Mouse (Mus musculus): Measurements from ENCODE around the gene Vwce.
A peak's percentile ranks its signal among the peaks of the same experiment; 100 is the strongest.

The Vwce gene

DNA sequence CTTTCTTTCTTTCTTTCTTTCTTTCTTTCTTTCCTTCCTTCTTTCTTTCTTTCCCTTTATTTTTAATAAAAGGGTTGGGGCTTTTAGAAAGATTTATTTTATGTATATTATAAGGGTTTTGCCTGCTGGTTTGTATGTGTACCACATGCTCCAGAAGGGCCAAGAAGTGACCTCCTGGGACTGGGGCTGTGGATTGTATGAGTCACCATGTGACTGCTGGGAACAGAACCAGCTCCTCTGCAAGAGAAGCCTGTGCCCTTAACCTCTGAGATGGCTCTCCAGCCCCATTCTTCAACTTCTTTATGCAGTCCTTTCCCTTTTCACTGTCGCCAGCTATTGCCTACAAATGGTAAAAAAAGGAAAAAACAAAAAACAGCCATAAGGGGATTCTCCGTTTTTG, 11.6 kb downstream of the Vwce start:
- DNase-seq, result no peak

DNA sequence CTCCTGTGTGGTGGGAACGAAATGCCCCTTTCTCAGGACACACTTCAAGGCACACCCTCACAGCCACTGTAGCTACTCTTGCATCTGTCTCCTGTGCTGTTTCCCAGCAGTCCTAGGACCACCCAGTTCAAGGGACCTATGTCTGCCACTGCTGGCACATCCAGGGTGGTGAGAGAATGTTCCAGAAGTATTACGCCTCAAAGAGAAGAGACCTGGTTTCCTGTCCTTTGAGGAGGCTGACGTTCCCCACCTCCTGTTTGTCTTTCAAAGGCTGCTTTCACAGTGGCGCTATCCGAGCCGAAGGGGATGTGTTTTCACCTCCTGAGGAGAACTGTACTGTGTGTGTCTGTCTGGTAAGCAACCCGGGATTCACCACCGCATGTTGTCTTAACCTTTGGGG, 14.1 kb downstream of the Vwce start:
- no peak for DNase-seq

DNA sequence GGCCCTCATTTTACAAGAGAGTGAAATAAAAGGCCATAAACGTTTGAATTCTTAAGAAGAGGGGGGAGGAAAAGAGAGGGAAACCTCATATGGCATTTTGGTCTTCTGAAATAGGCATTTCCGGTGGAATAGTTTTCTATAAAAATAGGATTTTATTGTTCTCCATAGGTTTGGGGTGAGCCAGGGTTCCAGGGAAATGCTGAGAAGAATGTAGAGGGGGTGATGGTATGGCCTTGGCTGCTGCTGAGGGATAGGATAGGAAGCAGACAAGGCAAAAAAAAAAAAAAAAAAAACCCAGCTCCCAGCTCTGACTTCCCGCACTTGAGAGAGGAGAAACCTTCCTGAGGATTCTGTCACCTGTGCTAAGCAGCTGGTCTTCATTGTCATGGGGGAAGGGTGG, 22.0 kb downstream of the Vwce start:
- DNase-seq, result no peak

DNA sequence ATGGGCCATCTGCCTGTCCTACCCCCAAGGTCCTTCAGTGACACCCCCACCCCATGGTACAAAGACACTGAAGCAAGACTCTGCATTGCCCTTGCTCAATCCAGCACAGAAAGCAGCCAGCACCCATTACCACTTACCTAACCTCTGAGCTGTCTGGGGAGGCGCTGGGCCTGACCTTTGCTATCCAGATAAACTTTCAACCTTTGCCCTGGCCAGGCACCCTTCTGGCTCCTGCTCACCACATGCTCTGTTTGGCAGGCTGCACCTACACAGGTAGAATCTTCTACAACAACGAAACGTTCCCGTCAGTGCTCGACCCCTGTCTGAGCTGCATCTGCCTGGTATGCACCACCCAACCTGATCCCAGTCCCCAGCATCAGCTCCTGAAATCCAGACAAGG, 23.7 kb downstream of the Vwce start:
- DNase-seq, result no peak

DNA sequence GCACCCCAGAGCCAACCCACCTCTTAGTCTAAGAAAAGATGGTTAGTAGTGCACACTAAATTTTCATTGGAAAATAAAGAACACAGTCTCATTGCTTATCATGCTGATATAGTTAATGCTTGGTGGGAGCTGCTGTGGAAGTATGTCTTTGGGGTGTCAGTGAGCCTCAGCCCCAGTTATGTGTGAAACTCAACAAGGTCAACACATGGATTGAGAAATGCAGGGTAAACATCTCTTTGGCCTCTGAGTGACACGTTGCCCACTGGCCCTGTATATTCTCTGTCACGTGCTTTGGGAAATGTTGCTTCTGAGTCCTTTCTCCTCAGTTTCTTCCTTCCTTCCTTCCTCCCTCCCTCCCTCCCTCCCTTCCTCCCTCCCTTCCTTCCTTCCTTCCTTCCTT, 24.4 kb downstream of the Vwce start:
- DNase-seq, result no peak

DNA sequence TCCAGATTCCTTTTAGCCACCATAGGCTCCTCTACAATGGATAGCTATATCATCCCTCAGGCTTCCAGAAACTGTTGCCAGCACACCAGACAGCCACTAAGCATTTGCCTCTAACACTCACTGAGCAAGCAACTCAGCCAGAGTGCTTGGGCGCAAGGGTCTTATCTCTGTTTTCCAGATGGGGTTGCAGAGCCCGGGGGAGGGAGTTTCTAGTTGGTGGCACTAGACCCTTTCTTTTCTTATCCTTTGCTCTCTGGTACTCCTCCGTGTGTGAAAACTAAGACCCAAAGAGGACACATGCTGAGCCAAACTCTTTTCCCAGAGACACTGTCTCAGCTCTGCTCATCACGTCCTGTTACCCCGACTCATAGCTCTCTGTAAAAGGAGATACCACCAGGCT, 27.4 kb downstream of the Vwce start:
- DNase-seq, result no peak

DNA sequence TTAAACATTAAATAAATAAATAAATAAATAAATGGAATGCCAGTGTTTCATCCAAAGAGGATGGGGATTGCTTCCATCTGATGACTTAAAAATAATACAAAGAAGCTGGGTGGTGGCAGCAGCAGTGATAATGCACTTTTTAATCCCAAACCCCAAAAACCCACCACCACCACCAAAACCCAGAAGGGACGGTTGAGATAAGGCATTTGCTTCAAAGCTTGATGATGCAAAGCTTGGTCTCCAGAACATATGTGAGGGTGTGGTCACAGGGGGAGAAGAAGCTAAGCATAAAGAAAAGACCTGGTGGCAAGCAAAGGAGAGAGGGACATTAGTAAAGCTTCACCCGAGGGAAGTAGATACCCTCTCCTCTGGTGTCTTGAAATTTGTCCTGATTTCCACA, 27.9 kb downstream of the Vwce start:
- no peak for DNase-seq

DNA sequence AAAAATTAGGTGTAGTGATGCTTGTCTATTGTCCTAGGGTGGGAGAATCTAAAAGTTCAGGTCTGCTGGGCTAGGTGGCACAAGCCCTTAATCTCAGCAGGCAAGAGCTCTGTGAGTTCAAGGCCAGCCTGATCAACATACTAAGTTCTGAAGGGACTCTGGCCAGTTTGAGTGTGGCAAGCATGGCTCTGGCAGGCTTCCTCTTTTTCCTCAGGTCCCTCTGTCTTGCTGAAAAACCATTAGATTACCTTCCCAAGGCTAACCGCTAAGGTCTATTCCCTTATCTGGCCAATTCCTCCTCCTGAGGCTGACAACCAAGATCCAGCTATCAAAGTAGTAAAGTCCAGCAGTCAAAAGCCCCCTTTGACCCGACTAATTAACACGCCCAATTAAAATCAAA, 28.7 kb downstream of the Vwce start:
- no peak for DNase-seq

DNA sequence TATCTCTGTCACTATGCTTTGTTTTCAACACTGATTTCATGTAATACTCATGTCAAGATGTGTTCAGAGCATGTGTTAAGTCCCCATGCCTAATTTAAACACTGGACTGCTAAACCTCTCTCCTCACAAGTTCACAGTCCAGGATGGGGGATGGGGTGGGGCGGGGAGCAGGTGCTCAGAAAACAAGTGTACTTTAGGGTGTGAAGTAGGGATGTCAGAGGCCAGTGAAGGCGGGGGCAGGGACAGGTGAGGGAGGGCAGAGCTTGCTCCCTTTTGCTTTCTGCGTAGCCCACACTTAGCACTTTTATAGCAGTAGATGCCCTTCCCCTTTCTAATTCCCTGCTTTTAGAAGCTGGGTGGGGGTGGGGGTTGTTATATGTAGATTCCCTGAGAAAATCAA, 31.1 kb downstream of the Vwce start:
- no peak for DNase-seq

DNA sequence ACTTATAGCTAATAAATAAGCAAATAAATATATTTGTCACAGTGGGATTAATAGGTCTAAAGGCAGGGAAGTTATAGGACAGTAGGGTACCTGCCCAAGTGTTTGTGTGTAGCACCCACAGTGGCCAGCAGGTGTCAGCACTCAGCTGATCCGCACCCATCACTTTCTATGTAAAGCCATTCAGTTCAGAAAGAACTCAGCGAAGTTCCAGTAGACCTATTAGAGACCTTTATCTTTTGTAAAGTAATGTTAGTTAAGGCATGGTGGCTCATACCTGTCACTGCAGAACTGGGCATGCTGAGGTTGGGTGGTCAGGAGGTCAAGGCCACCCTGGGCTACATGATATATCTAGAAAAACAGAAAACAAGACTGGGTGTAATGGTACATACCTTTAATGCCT, 31.5 kb downstream of the Vwce start:
- DNase-seq, result peak; percentile 84 to 85

DNA sequence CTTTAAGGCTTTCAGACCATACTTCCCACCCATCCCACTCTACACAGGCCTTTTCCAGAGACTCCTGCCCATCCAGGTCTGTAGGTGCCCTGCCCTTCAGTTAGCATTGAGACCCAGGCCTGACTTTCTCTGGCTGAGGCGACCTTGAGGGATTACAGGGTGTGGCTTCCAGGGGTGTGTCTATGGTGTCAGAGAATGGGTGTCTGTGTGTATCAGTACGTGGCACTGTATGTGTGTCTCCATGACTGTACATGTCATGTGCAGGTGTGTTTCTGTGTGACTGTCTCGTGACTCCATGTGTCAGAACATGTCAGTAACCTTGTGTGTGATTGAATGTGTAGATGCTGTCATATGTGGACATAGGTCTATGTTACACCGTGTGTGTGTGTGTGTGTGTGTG, 37.3 kb downstream of the Vwce start:
- no peak for DNase-seq

DNA sequence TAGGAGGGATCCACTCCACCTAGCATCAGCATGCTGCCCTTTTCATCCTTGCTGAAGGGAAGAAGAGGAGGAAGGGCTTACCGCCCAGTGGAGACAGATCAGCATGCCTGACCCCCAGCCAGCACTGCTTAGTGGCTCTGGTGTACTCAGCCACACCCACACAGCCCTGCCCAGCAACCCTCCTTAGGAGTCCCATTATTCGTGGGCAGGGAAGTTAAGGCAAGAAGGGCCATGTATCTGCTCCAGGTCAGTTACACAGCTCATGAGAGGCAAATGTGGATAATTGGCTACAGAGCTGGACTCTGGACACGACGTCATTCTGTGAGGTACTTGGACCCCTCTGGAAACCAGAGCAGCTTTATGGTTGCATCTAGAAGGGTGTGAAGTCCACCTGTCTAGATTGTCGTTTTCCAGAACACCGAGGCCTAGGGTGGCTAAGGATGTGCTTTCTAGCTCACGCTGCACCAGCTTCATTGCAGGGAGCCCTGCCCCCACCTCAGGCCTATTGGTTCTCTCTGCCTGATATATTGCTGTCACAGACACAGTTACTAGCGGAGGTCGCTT, 37.9 kb downstream of the Vwce start:
- no peak for DNase-seq

DNA sequence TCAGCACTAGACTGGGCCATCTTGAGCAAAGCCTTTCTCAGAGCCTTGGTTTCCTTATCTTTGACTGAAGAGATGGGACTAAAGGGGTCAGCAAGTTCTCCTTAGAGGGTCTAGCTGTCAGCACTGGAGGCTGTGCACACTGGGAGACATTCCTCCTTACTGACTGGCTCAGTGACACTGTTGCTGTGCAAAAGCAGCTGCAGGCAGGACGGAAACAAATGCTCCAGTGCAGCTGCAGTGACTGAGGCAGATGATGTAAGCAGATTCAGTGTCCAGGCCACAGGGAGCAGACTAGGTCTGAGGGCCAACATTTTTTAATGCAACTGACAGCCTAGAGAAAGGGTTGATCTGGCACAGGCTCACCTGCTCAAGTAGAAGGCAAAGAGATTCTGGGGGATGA, 39.3 kb downstream of the Vwce start:
- DNase-seq, result no peak

DNA sequence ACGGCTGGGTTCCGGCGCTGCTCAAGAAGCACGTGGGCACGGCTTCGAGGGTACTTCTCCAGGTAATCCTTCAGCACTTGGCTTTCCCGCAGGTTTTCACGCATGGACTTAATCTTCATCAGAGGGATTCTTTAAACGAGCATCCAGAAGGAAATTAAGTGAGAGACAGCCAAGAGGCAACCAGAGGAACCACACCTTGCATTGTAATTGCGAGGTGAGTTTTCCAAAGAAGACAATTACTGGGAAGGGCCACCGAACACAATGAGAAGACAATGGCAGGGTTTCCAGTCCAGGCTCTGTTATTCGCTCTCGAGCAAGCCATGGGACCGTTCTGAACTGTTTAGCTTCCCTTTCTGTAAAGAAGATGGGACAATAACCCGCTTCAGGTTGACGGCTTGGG, 42.6 kb downstream of the Vwce start:
- DNase-seq, result no peak

DNA sequence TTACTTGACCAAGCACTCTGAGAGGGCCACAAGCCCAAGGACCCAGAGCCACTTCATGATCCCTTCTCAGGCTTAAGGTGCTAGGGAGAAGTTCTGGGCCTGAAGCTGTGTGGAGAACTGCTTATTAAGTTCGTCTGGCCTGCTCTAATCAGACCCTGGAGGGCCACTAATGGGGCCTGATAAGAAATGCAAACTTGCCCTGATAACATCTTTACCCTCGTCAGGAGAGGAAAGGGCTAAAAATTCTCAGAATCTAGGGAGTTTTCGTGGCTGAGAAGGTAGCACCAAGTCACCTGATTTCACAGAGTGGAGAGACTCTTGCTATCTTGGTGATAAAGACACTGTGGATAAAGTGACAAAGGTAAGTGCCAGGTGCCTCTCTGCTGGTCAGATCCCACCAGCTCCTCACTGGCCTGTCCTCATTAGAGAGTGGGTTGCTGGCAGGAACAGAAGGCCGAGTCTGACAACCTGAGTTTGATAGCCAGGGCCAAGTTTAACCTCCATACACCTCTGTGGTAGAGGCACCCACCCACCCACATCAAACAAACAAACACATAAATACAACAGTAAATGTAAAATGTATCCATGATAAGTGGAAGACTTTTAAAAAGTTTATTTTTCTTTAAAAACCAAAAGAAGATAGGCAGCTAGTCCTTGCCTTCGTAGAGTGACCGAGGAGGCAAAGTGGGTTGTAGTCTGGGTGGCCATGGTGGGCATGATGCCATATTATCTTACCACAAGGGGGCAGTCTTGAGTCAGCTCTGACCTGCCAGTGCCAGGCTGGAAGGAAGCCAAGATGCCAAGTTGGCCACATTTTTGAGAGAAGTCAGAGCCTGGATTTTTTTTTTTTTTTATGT, 44.1 kb downstream of the Vwce start, which contains the start of gene Pga5:
Gene Pga5, minus strand, starts transcription at position 157 of the 857 bp plus-strand sequence.
- DNase-seq, result peak; percentile 85 to 90

DNA sequence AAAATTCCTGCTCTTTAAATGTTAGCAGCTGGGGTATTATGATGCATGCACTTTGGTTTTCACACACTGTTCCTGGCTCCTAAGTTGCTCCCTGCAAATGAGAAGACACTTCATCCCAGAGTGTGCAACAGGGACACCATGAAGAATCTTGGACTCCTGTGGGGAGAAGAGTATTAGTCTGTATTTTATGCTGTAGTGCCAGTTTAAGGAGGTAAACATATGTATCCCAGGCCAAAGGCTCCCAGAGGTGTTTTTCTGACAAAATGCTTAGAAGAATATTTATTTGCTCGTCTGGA, 44.7 kb downstream of the Vwce start:
- no peak for DNase-seq

DNA sequence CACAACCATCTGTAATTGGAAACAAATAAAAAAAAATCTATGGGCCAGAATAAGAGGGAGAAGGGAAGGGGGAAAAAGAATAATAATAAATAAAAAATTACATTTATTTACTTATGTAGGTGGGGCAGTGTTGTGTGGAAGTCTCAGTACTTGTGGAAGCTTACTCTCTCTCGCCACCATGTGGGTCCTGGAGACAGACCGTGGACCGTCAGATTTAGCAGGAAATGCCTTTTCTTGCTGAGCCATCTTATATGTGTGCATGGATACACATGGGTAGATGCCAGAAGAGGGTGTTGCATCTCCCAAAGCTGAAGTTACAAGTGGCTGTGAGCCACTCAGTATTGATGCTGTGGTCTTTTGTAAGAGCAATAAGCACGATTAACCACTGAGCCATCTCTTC, 47.6 kb downstream of the Vwce start:
- DNase-seq, result no peak

DNA sequence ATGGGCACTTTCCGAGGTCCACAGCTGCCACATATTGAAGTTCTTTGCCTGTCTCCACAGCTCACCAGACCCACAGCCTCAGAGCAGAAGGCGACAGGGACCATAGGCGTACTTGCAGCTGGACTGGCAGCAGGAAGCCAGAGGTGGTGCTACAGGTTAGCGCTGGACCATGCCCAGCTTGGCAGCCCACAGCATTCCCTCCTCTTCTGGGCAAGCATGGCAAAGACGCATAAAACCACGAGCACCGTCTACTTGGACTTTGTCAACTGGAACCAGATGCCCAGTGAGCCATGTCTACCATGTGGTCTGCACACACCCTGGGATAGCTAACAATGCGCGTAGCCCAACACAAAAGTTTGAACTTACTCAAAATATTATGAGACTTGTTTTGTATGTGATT, 51.1 kb downstream of the Vwce start:
- DNase-seq, result peak; percentile 29 to 56

DNA sequence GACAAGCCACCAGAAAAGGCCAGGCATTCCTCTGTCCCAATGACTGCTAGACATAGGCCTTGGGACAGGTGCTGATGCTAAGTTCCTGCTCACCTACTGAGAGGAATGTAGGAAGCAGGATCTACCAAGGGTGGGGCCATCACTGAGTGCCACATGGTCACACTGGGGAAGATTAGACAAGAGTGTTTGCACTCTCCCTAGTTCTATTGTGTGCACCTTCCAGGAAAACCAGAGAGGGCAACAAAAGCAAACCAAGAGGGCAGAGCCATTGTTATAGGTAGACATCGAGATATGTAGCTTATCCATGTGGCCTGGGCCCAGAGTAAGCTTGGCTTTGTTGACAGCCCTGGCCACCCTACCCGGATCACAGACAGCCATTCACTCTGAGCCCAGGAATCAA, 51.7 kb downstream of the Vwce start:
- no peak for DNase-seq

DNA sequence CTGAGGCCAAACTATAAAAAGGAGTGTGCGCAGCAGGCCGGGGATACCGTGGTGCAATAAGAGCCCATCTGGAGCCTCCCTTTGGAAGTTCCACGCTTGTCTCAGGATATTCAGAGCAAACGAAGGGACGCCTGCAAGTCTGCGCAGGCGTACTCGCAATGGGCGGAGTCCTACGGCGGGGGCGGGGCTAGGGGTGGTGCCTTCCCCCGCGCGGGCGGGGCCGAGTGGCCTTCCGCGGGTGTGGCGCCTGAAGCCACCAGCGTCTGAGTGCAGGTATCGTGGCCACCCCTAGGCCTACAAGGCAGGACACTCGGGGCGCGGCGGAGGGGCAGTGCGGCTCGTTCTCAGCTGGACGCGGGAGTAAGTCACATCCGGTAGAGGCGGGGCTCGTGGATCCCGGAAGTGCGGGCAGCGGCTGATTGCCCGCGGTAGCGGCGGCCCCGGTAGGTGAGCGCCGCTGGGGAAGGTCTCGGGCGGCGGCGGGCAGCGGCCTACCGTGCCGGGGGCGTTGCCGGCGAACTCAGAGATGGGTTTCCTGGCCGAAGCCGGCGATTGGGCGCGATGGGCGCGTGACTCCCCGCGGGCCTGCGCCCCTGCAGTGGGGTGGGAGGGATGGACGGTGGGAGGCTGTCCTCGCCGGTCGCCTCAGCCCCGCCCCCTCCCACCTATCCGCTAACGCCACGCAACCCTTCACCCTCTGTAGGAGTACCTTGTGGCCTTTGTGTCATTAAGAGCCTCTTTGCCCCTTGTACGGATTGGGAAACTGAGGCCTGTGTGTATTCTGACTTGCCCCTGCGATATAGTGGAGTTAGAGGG, 54.7 kb downstream of the Vwce start, which contains the start of gene Vps37c:
Gene Vps37c, plus strand, starts transcription at position 199 of the 816 bp plus-strand sequence.
- peak; percentile 98 for DNase-seq

DNA sequence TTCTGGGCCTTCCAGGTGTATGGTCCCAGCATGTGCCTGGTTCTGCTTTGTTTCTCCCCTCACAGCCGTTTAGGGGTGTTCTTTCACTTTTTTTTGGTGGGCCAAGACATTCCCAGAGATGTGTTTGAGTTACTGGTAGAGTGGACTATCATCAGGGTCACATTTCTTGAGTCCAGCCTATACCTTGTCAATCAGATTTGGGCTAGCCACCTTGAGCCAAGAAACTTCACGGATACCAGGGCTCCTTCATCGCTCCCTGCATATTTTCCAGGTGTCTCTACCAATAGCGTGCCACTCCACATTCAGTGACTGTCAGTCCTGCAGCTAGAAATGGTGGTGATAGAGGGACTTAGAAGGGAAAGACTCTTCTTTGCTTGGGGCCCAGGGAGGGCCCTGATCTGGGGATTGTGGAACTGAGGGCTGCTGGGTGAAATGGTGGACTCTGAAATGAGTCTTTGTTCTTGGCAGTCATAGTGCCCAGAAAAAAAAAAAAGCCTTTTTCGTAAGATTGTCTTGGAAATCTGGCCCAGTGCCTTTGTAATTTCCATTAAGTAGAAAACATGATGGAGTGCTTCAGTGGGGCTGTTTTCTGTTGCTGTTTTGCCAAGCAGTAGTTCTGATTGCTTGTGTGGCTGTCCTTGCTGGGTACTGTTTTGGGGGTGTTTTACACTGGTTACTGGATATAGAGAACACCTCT, 55.6 kb downstream of the Vwce start:
- no peak for DNase-seq

DNA sequence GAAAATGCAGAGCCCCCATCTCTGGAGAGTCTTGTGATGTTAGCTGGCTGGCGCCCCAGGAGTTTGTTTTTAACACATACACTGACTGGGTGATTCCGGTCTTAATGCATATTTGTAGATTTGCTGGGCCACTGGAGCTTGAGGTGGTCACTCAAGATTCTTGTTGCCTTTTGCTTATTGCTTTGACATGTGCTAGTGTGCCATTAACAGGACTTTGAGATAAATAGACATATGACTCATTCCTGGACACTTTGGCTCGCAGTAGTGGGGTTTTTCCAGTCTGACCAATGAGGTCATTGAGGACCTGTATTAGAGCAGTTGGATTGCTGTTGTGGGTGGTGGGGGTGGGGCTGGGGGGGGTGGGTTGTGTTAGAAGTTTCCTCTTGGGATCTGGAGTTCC, 56.3 kb downstream of the Vwce start:
- DNase-seq, result no peak

DNA sequence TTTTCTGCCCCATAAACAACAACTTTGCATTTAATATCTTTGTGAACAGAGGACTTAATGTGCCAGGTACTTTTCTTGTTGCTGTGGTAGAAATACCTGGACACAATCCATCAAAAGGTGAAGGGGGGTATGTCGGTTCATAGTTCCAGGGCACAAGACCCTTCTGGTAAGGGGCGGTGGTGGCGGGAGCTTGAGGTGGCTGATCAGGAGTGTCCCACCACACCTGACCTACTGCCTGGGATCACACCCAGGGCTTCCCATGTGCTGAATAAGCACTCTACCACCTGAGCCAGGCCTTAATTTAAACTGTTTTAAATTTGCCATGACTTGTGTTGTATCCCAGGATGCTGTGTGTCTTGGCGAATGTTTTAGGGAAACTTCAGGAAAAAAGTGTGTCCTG, 57.1 kb downstream of the Vwce start:
- DNase-seq, result no peak
